Mouse (Mus musculus) megakaryocyte, embryonic 14.5 days (primary cell): Measurements from ENCODE around the gene Txlng.

Source experiments
- FLI1 ChIP-seq: IDR thresholded peaks from 2 replicates; pipeline ENCODE4 v1.6.1; 2012; ENCODE audit warnings: low read length, inconsistent platforms, mixed read lengths
- GATA1 ChIP-seq: IDR thresholded peaks from 3 replicates; pipeline ENCODE4 v1.6.1; 2012; ENCODE audit warnings: mixed read lengths, low read length, inconsistent platforms, borderline replicate concordance

DNA sequence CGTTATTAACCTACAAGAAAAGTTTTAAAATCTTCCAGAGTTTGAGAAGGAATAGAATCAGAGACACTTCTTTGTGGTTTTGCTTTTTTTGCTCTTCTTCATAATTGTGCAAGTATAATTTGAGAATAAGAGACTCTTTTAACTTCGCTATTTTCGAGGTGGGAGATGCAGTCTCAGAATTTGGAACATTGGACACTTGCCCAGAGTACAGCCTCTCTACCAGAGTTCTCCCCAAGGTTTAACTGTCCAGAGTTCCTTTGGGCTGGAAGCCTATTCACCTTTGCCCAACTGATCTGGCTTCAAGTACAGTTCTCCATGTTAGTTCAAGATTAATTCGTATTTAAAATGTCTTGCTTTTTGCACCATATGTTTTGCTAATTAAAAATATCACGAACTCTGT is 487 bp upstream of the Txlng start:
- TF ChIP-seq GATA1 (no peak), FLI1 (no peak)
